Mouse (Mus musculus) ES-Bruce4 (cell line): Measurements from ENCODE around the gene Eif3f.

Experiments
- CTCF ChIP-seq: IDR thresholded peaks from one replicate; pipeline ENCODE4 v1.8.1; 2011; ENCODE audit warnings: low read depth, low read length
- POLR2A ChIP-seq: IDR thresholded peaks from one replicate; pipeline ENCODE4 v1.8.1; 2011; ENCODE audit warnings: low read length; ENCODE audit not compliant: insufficient read depth

GRCm38 (mm10) chr7:108927043-108927442 is 7.2 kb upstream of the Eif3f start:
- no peak for TF ChIP-seq CTCF
- no peak for TF ChIP-seq POLR2A
